Mouse (Mus musculus) common myeloid progenitor, adult 5-6 weeks (primary cell): ENCODE measurements around the gene Adarb1. TPM values are rescaled to one million over a fixed set of nuclear protein-coding genes. Genes with fewer than 3 reads are reported as not detected.
A peak's percentile ranks its signal among the peaks of the same experiment; 100 is the strongest.

Source experiments
- ATAC-seq: replicated peaks from 2 replicates; pipeline ENCODE4 v1.8.0; 2016; ENCODE audit warnings: low read depth, mild to moderate bottlenecking, moderate TSS enrichment, inconsistent platforms; ENCODE audit not compliant: poor library complexity, severe bottlenecking
- total RNA-seq: library from RNA; stranded (forward); fragments of 200-1000, 187-1606 nt; gene quantifications from 2 replicates; pipeline ENCODE4 v1.2.3, GENCODE M21; 2017

Adarb1 gene
- total RNA-seq, 1 experiment from 2014 or later, result 2.7 TPM

GRCm38 (mm10) chr10:77333518-77333917, 84.6 kb downstream of the Adarb1 start:
- no peak for ATAC-seq

GRCm38 (mm10) chr10:77329446-77330094, 88.5 kb downstream of the Adarb1 start:
- ATAC-seq, result no peak

- no peak for ATAC-seq
These were observed 93.4 kb downstream of the Adarb1 start for GRCm38 (mm10) chr10:77324716-77325115.

DNA sequence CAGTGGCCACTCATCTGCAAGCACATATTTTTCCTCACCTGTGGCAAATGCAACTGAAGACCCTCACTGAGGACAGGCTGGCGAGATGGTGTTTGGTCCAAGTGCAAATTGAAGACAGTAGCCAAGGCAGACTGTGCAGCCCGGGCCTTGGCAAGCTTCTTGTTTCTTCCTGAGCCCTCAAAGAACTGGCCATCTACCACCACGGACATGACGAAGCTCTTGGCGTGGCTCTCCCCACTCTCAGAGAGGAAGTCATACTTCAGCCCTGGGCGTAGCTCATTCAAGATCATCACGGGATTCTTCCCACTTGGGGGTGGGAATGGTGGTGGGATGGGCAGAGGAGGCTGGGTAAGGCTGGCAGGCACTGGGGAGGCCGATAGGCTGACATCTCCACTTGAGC, 96.5 kb downstream of the Adarb1 start:
- ATAC-seq, result no peak

DNA sequence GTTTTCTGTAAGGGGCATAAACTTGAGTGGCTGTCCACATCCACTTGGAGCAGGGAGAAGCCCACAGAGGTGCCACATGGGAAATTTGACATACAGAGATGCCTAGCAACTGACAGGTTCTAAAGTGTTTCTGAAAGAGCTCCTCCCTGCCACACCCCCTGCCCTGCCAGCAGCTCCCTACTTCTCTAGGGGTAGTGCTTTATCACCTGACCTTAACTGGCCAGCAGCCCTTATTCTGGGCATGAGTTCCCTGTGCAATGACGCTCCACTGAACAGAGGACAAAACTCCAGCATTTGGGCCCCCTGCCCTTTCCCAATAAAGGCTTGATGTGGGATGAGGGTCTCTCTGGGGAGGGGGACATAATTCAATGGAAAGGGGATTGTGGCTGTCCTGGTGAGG, 97.1 kb downstream of the Adarb1 start:
- ATAC-seq, result no peak

GRCm38 (mm10) chr10:77315682-77316081, 102.4 kb downstream of the Adarb1 start:
- ATAC-seq, result no peak

- ATAC-seq, result peak; percentile 58; the same call in 1 of the 2 replicates
These were observed 103.3 kb downstream of the Adarb1 start for GRCm38 (mm10) chr10:77314711-77315266.

DNA sequence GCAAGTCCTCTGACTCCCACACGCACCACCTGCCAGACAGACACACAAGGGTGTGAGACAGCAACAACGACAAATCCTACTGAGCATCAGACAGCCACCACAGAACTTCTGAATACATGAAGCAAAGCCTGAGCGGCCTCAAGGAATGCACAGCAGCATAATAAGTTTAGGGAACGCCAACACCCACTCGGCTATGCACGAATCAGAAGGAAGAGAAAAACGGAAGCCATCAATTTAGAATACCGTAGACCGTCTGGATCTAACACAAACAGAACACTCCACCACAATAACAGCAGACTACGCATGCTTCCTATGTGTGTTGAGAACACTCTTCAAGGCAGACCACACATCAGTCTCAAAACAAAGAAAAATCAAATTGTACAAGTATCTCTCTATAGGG, 109.1 kb downstream of the Adarb1 start:
- ATAC-seq, result no peak

DNA sequence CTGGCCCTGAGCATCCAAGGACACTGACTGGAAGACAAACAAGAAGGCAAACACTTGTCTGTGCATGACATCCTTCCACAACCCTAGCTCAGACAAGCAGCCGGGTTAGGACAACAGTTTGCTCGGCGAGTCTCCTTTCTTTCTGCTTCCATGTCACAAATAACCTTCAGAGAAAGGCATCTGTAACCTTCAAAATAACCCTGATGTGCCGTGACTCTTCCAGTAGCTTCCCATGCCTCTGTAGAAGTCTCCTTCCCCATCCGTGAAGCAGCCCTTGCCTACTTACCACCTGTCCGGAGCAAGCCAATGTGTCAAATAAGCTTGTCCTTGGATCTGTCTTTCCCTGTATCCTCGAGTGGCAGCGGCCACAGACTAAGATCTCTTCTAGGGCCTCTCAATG, 112.3 kb downstream of the Adarb1 start:
- no peak for ATAC-seq

DNA sequence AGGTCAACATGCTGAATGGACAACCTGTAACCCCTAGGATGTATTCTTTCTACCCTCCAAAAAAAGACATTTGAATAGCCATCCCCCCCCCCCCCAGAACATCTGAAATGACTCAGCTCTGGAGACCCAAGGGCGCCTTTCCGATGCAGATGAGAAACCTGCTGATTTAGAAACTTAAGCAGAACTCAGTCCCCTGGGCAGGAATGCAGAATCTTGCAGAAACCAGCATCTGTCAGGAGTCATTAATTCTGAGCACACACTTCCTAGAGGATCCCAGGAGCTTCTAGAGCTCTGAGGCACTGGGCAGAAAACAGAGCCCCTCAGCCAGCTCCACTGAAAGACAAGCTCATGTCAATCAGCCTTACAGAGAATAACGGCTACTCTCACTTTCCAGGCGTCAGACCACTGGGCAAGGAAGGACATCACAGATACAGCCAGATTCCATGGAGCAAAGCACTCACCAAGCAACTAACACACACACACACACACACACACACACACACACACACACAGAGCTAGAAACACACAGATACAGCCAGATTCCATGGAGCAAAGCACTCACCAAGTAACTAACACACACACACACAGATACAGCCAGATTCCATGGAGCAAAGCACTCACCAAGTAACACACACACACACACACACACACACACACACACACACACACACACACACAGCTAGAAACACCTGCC, 113.1 kb downstream of the Adarb1 start:
- ATAC-seq, result no peak

DNA sequence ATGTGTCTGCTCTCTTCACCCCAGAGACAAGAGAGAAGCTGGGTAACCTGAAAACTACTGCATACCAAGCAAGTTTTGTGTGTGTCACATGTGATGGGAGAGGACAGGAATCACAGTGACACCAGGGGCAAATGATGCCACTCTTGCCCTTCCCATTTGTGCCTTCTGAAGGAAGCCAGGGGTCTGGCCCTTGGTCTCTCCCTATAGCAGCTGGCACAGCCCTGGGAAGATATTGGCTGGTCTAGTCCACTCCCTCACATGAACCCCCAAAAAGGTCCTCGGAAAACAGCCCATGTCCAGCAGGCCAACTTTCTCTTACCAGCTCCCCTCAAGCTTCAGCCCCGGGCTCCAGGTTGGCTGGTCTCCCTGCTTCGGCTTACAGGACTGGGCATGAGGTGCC, 113.7 kb downstream of the Adarb1 start:
- ATAC-seq, result no peak

GRCm38 (mm10) chr10:77300934-77301297, 117.2 kb downstream of the Adarb1 start:
- ATAC-seq, result peak; percentile 60; the same call in 1 of the 2 replicates

- ATAC-seq, result no peak
These were observed 117.7 kb downstream of the Adarb1 start for GRCm38 (mm10) chr10:77300237-77300933.

GRCm38 (mm10) chr10:77299194-77299593, 118.9 kb downstream of the Adarb1 start:
- ATAC-seq, result no peak

- ATAC-seq, result 0 out of 2 replicates have a peak, but pooled peaks have one; percentile 20
These were observed 119.4 kb downstream of the Adarb1 start for GRCm38 (mm10) chr10:77298621-77299020.

- ATAC-seq, result no peak
These were observed 123.4 kb downstream of the Adarb1 start for GRCm38 (mm10) chr10:77294691-77295090.

DNA sequence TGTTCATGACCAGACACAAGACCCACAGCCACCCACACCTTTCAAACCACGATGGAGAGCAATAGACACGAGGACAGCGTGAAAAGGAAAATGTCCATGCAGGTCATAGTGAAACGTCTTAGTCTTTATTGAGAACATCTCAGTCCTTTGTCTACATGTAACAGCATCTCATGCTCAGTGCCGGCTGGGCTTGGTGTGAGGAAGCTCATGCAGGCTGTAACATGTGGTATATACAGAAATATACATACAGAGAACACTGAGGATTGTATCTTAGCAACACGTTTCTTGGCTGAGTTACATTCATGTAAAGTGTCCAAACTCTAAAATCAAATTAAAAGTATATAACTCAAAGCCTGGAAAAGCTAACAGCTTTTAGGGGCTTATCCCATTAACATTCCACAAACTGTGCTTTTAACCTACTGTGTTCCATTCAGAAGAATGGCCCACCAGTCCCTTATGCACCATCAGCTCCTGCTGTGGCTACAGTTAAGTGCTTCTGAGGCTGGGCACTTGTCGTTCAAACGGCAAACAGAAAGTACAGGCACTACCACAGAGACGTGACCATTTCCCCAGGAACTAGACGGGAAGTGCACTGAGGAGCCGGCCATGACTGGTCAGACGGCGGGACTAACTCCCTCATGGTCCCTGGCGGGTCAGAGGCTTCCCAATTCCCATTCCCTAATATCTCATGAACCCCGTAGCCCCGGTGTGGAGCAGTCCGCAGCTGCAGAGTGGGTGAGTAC, 127.3 kb downstream of the Adarb1 start:
- ATAC-seq, result 0 out of 2 replicates have a peak, but pooled peaks have one; percentile 27

DNA sequence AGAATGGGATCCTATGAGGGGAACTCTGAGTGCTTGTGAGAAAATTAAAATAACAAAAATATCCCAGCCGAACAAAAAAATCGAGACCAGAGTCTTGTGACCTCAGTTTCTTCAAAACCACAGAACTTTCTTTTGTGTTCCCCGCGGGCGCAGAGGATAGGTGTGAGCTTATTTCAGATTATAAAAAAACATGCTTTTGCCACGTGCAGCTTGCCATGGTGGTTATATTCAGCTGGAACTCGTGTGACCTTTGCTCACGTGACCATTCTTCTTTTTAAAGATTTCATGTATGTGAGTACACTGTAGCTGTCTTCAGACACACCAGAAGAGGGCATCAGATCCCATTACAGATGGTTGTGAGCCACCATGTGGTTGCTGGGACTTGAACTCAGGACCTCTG, 128.5 kb downstream of the Adarb1 start:
- no peak for ATAC-seq

DNA sequence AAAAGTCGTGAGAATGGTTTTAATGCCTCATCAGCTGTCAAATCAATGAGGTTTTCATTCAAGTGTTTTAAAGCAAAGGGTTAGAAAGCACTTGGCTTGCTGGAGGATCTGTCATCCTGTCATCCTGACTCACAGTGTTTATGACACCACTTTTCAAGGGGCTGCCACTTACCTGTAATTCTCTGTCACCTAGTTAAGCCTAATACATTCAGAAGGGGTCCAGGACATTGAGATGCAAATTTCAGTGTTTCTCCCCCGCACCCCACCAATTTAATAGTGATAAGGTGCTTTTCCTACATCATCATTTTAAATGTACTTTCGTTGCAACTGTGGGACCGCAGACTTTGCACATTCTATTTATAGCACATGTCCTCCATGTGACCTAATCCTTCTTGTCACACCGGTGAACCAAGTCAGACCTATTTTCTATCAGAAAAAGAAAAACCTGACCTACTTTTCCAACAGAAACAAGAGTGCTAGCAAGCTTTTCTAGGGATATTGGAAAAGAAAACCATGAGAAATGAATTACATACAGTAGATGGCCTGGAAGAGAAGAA, 129.4 kb downstream of the Adarb1 start:
- ATAC-seq, result no peak

DNA sequence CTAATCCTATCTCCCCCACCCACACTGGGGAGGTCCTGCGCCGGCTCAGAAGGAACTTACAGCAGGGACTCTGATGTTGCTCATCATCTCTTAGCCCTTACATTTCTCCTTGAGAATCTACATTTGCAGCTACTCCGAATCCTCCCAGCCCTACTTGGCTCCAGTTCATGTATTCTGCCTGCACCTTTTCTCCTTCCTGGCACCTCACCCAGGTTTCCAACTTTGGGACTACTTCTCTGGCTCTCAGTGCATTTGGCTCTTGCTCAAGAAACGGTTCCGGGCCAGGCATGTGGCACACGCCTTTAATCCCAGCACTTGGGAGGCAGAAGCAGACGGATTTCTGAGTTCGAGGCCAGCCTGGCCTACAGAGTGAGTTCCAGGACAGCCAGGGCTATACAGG, 130.4 kb downstream of the Adarb1 start:
- ATAC-seq, result no peak
